Mouse (Mus musculus): ENCODE data around the gene Tmed5. TPM values are rescaled to one million over a fixed set of nuclear protein-coding genes. Genes with fewer than 3 reads are reported as not detected.

The Tmed5 gene
- 27.0 and 30.5 TPM in 2 replicates for polyA plus RNA-seq (2016; fragmentation: Nextera tagmentation; extraction: Ambion mirVana)

DNA sequence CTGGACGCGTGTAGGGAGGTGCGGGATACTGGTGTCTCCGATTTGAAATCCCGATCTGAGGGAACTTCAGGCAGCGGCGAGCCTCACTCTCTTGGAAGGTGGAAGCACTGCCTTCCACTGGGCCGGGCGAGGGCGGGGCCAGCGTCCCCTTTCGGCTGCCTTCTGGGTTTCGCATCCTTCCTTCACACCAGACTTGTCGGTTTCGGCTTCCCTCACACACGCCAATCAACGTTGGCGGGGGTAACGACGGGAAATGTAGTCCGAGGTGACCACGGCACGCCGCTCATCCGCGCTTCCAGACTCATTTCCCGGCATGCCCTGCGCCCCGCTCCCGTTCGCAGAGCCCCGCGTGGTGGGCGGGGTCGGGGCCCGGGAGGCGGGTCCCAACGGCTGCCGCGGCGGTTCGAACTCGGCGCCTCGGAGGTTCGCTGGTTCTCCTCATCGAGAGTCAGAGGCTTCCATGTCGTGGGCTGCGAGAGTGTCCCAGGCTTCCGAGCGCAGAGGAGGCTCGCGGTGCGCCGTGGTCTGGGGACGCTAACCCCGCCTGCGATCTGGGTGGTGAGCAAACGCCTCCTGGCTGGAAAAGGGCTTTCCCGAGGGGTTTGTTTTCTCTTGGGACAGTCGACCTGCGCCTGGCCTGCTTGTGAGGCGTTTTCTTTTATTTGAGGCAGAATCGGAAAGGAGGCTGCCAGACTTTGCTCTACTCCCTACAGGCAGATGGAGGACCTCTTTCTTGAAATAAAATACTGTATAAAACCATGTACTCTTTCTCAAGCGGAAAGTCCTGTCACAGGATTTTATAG lies at the start of gene Tmed5, which contains the start of gene Ccdc18:
TSS of gene Tmed5 (minus strand) at position 180 of the 803 bp plus-strand sequence.
TSS of gene Ccdc18 (plus strand) at position 435 of the 803 bp plus-strand sequence.
- Histone ChIP-seq H3K9ac (peak within 1 kb of the TSS; percentile 87), H3K9me3 (replicated peaks) (no peaks in the 10 kb centered on the region), H3K36me3 (peaks cover 9% of the 10 kb centered on the region), H3K4me2 (peak within 1 kb of the TSS; percentile 88), H3K4me1 (replicated peaks) (peaks cover 7% of the 10 kb centered on the region; the same call in 1 of the 2 replicates), H3K27ac (ENCODE audit: poor library complexity, severe bottlenecking) (peak within 1 kb of the TSS; percentile 83), H3K4me3 (peak within 1 kb of the TSS; percentile 87), H3K27me3 (replicated peaks) (no peaks in the 10 kb centered on the region)
- WGBS: under 1% methylated on average over 65 of the region's 65 CpGs
- peak; percentile 98 for ATAC-seq (ENCODE audit: insufficient number of reproducible peaks, low FRiP score)

DNA sequence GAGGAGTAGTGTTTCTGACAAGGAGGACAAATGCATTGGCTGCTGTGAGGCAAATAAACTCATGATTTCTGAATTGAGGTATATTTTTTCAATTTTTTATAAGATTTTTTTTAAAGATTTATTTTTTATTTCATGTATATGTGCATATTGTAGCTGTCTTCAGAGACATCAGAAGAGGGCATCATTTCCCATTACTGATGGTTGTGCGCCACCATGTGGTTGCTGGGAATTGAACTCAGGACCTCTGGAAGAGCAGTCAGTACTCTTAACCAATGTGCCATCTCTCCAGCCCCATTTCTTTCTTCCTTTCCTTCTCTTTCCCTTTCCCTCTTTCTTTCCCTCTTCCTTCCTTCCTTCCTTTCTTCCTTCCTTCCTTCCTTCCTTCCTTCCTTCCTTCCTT lies 31.3 kb upstream of the Tmed5 start:
- Histone ChIP-seq H3K4me1 (replicated peaks) (no peaks in the 10 kb centered on the region), H3K36me3 (no peaks in the 10 kb centered on the region), H3K4me2 (no peak overlapping the region), H3K9ac (no peak overlapping the region), H3K27me3 (replicated peaks) (no peaks in the 10 kb centered on the region), H3K9me3 (replicated peaks) (no peaks in the 10 kb centered on the region), H3K4me3 (no peak overlapping the region), H3K27ac (ENCODE audit: poor library complexity, severe bottlenecking) (no peak overlapping the region)
- WGBS: 10% methylated on average over 1 of the region's 1 CpGs
- no peak for ATAC-seq (ENCODE audit: insufficient number of reproducible peaks, low FRiP score)

DNA sequence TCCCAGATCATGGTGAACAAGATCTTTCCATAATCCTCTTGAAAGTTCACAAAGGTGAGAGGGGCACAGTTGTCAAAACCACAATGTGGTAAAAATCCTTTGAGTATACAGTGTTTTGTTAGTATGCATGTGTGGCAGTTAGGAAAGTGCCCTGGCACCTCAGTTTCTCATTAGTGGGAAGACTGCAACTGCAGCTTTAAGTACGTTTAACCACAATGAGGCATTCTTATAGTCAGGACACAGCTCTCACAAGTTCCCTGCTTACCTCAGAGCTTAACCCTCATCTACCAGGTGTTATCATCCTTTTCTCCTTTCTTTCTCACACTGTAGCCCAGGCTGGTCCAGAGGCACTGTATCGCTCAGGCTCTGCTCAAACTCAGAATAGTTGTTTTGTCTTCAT lies 28.4 kb upstream of the Tmed5 start:
- Histone ChIP-seq H3K9me3 (replicated peaks) (no peaks in the 10 kb centered on the region), H3K4me1 (replicated peaks) (no peaks in the 10 kb centered on the region), H3K9ac (no peak overlapping the region), H3K27me3 (replicated peaks) (no peaks in the 10 kb centered on the region), H3K27ac (ENCODE audit: poor library complexity, severe bottlenecking) (no peak overlapping the region), H3K4me3 (no peak overlapping the region), H3K4me2 (no peak overlapping the region), H3K36me3 (no peaks in the 10 kb centered on the region)
- no peak for ATAC-seq (ENCODE audit: insufficient number of reproducible peaks, low FRiP score)
- 84% methylated on average over 2 of the region's 2 CpGs for WGBS

DNA sequence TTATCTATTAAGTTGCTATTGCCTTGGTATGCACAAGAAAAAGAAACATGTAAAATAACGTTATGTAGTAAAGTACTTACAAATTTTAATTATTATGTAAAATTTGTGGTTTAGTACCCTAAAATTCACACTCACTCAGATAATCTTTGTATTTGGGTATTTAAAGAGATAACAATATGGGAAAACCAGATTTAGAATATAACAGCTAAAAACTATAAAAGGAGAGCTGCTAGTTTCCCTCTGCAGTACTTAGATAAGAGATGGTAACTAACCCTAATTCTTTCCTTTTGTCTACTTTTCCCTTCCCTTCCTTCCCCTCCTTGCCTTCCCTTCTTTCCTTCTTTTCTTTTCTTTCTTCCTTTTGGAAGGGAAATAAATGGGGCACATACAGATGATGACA lies 20.2 kb upstream of the Tmed5 start:
- no peaks in the 10 kb centered on the region for H3K4me1 ChIP-seq (replicated peaks)
- H3K4me2 ChIP-seq: no peak overlapping the region
- H3K27me3 ChIP-seq (replicated peaks): no peaks in the 10 kb centered on the region
- H3K36me3 ChIP-seq: no peaks in the 10 kb centered on the region
- no peaks in the 10 kb centered on the region for H3K9me3 ChIP-seq (replicated peaks)
- no peak overlapping the region for H3K9ac ChIP-seq
- H3K27ac ChIP-seq (ENCODE audit: poor library complexity, severe bottlenecking): no peak overlapping the region
- H3K4me3 ChIP-seq: no peak overlapping the region
- WGBS: 83% methylated on average over 1 of the region's 1 CpGs
- ATAC-seq (ENCODE audit: insufficient number of reproducible peaks, low FRiP score): no peak

DNA sequence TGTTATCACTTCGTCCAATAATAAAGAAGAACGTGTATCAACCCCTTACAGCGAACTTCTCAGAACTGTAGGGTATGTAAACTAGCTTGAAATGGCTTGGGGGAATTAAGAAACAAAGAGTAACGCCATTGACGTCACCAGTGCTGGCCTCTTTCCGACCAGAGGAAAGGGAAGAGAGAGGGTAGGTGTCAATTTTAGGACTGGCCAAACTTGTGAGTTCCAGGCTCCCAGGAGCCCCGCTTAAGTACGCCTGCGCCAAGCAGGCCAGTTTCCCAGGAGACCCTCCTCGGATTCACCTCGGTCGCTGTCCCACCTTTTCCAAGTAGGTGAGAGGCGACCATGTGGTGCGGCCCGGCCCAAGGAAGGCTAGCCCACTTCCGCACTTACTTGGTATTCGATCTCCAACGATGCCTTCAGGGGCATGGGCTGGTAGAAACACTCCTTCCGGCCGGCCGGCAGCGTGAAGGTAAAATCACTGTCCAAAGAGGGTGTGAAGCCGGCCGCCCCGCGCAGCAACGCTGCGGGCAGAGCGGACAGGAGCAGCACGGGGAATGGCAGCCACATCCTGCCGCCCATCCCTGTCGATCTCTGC lies 475 bp downstream of the Tmed5 start:
- H3K27me3 ChIP-seq (replicated peaks): no peaks in the 10 kb centered on the region
- peak overlapping the region; percentile 87 for H3K9ac ChIP-seq
- H3K4me3 ChIP-seq: peak overlapping the region; percentile 87
- peaks cover 11% of the 10 kb centered on the region for H3K36me3 ChIP-seq
- peak; percentile 54 for ATAC-seq (ENCODE audit: insufficient number of reproducible peaks, low FRiP score)
- under 1% methylated on average over 32 of the region's 32 CpGs for WGBS
- H3K27ac ChIP-seq (ENCODE audit: poor library complexity, severe bottlenecking): peak overlapping the region; percentile 83
- peak overlapping the region; percentile 88 for H3K4me2 ChIP-seq
- H3K4me1 ChIP-seq (replicated peaks): peaks cover 7% of the 10 kb centered on the region; the same call in 1 of the 2 replicates
- no peaks in the 10 kb centered on the region for H3K9me3 ChIP-seq (replicated peaks)

DNA sequence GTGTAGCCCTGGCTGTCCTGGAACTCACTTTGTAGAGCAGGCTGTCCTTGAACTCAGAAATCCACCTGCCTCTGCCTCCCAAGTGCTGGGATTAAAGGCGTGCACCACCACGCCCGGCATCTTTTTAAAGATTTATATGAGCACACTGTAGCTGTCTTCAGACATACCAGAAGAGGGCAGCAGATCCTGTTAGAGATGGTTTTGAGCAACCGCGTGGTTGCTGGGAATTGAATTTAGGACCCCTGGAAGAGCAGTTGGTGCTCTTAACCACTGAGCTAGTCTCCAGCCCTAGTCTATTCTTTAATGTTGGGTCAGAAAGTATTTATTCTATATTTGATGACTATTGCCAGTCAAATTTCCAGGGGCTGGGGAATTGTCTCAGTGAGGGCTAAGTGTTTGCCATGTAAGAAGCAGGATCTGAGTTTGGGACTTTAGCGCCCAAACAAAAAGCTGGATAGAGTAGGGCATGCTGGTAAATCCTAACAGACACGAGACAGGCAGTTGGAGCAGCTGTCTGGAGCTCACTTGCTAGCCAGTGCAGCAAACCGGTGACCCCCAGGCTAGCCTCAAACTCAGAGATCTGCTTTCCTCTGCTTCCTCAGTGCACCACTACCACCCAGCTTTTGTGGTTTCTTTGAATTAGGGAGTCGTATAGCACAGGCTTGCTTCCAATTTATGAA lies 12.1 kb downstream of the Tmed5 start:
- H3K4me2 ChIP-seq: no peak overlapping the region

DNA sequence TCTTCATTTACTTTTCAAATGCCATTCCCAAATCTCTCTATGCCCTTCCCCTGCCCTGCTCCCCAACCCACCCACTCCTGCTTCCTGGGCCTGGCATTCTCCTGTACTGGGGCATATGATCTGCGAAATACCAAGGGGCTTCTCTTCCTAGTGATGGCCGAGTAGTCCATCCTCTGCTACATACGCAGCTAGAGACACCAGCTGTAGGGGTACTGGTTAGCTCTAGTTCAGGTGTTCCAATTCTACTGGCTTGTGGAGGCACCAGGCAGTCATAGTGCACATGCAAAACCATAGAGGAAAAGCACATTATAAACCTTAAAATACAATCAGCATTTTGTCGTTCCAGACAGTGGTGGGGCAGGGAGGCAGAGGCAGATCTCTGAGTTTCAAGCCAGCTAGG lies 14.7 kb downstream of the Tmed5 start:
- H3K9me3 ChIP-seq (replicated peaks): no peaks in the 10 kb centered on the region
- peaks cover 13% of the 10 kb centered on the region for H3K36me3 ChIP-seq
- 92% methylated on average over 4 of the region's 4 CpGs for WGBS
- H3K9ac ChIP-seq: no peak overlapping the region
- no peak for ATAC-seq (ENCODE audit: insufficient number of reproducible peaks, low FRiP score)
- no peak overlapping the region for H3K4me3 ChIP-seq
- H3K27ac ChIP-seq (ENCODE audit: poor library complexity, severe bottlenecking): no peak overlapping the region
- H3K27me3 ChIP-seq (replicated peaks): no peaks in the 10 kb centered on the region
- no peak overlapping the region for H3K4me2 ChIP-seq
- H3K4me1 ChIP-seq (replicated peaks): no peaks in the 10 kb centered on the region

More for the DNA sequence above, 12.1 kb downstream of the Tmed5 start:
- Histone ChIP-seq H3K9me3 (replicated peaks) (no peaks in the 10 kb centered on the region), H3K9ac (no peak overlapping the region), H3K36me3 (peaks cover 16% of the 10 kb centered on the region), H3K27me3 (replicated peaks) (no peaks in the 10 kb centered on the region), H3K27ac (ENCODE audit: poor library complexity, severe bottlenecking) (no peak overlapping the region), H3K4me1 (replicated peaks) (no peaks in the 10 kb centered on the region), H3K4me3 (no peak overlapping the region)
- ATAC-seq (ENCODE audit: insufficient number of reproducible peaks, low FRiP score): no peak
- 76% methylated on average over 9 of the region's 9 CpGs for WGBS

DNA sequence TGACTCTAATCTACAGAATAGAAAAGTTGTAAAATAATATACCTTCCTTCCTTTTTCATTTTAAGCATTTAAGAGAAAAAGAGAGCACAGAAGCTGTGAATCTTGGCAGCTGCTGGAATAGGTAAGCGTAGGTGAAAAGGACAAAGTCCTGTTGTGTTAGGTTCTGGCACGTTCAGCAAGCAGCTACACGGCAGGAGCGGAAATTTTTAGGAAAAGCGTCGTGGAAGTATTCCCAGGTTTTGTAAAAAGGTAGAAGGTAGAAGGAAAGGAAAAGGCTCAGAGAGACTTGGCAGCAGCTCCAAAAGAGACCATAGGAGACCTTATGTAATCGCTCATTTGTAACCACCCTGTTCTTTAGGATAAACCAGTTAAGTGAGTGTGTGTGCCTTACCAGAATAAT lies 23.1 kb downstream of the Tmed5 start:
- Histone ChIP-seq H3K36me3 (peaks cover 28% of the 10 kb centered on the region), H3K4me1 (replicated peaks) (no peaks in the 10 kb centered on the region), H3K4me2 (no peak overlapping the region), H3K27me3 (replicated peaks) (no peaks in the 10 kb centered on the region), H3K9me3 (replicated peaks) (no peaks in the 10 kb centered on the region), H3K27ac (ENCODE audit: poor library complexity, severe bottlenecking) (no peak overlapping the region), H3K9ac (no peak overlapping the region), H3K4me3 (no peak overlapping the region)
- WGBS: 94% methylated on average over 7 of the region's 7 CpGs
- no peak for ATAC-seq (ENCODE audit: insufficient number of reproducible peaks, low FRiP score)

DNA sequence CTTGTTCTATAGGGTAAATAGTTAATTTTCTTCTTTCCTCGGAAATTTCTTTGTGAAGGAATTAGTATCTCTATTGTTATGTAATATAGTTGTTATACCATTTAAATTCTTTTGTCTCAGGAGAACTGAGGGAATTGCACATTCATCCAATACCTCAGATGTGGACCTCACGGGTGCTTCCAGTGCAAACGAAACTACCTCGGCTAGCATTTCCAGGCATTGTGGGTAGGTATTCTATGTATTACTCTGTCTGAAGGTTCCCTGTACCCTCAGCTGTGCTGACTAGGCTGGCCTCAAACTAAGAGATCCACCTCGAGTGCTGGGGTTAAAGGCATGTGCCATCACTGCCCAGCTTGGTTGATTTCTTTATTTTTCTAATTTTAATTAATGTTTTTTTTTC lies 28.1 kb downstream of the Tmed5 start:
- 83% methylated on average over 5 of the region's 5 CpGs for WGBS
- ATAC-seq (ENCODE audit: insufficient number of reproducible peaks, low FRiP score): no peak
- H3K9ac ChIP-seq: no peak overlapping the region

DNA sequence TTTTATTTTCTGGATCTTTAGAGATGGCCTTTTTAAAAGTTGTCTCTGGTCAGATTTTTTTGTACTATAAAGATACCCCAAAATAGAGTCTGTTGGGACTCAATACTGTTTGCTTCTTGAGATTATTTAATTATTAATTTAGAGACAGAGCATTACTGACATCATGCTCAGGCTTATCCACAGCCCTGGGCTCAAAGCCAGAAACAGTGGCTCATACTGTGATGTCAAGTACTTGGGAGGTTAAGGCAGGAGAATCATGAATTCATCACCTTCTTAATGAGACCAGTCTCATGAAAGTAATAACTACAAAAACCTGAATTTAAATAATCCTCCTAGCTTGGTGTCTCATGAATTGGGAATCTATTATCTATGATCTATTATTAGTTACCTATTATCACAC lies 32.2 kb downstream of the Tmed5 start:
- ATAC-seq (ENCODE audit: insufficient number of reproducible peaks, low FRiP score): no peak
- no peak overlapping the region for H3K4me2 ChIP-seq
- no peaks in the 10 kb centered on the region for H3K4me1 ChIP-seq (replicated peaks)
- H3K36me3 ChIP-seq: peaks cover 46% of the 10 kb centered on the region
- no peaks in the 10 kb centered on the region for H3K9me3 ChIP-seq (replicated peaks)
- no peaks in the 10 kb centered on the region for H3K27me3 ChIP-seq (replicated peaks)
- no peak overlapping the region for H3K4me3 ChIP-seq
- H3K9ac ChIP-seq: no peak overlapping the region
- H3K27ac ChIP-seq (ENCODE audit: poor library complexity, severe bottlenecking): no peak overlapping the region

More for the DNA sequence above, 28.1 kb downstream of the Tmed5 start:
- H3K27me3 ChIP-seq (replicated peaks): no peaks in the 10 kb centered on the region
- H3K4me3 ChIP-seq: no peak overlapping the region
- H3K4me2 ChIP-seq: no peak overlapping the region
- no peaks in the 10 kb centered on the region for H3K4me1 ChIP-seq (replicated peaks)
- no peaks in the 10 kb centered on the region for H3K9me3 ChIP-seq (replicated peaks)
- H3K36me3 ChIP-seq: peaks cover 41% of the 10 kb centered on the region
- no peak overlapping the region for H3K27ac ChIP-seq (ENCODE audit: poor library complexity, severe bottlenecking)

DNA sequence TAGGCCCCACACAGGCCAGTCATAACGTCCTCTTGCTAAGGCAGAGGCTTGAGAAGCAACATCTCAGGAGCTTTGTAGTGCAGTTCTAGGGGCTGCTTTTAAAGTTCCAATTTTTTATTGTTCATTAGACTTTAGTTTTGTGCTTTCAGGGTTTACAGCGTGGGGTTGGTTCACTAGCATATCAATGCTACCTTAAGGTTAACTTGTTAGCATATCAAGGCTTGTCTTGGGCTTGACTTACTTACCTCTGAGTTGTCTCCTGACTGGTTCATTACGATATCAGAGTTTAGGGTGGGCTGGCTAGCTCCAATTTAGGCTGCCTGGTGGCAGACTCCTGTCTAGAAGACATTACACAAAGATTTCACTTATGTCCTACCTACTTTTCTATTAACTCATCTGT lies 34.7 kb downstream of the Tmed5 start:
- H3K4me1 ChIP-seq (replicated peaks): no peaks in the 10 kb centered on the region
- peaks cover 46% of the 10 kb centered on the region for H3K36me3 ChIP-seq
- no peak overlapping the region for H3K4me3 ChIP-seq
- H3K4me2 ChIP-seq: no peak overlapping the region
- no peaks in the 10 kb centered on the region for H3K9me3 ChIP-seq (replicated peaks)
- H3K9ac ChIP-seq: no peak overlapping the region
- 92% methylated on average over 3 of the region's 3 CpGs for WGBS
- H3K27me3 ChIP-seq (replicated peaks): no peaks in the 10 kb centered on the region
- H3K27ac ChIP-seq (ENCODE audit: poor library complexity, severe bottlenecking): no peak overlapping the region
- ATAC-seq (ENCODE audit: insufficient number of reproducible peaks, low FRiP score): no peak
